Mouse (Mus musculus) intestine, embryonic 16.5 days (tissue): ENCODE results near the gene Tagln2. TPM values are rescaled to one million over a fixed set of nuclear protein-coding genes. Genes with fewer than 3 reads are reported as not detected.

Experiments
- ATAC-seq: fragments of 200-750 bp; cut with Nextera tagmentation; 2 replicates; pipeline ENCODE4 v1.8.0; 2017; ENCODE audit warnings: moderate TSS enrichment, moderate library complexity
- H3K27ac ChIP-seq: fragments of 300-500 bp; sonication (generic); 2 replicates; pipeline ENCODE4 v1.5.1; 2014; ENCODE audit warnings: mild to moderate bottlenecking, low read length
- H3K27me3 ChIP-seq: fragments of 300-500 bp; sonication (generic); replicated peaks from 2 replicates; pipeline ENCODE4 v1.6.1; 2014; ENCODE audit warnings: low read length, control low read depth, mixed read lengths; ENCODE audit not compliant: control insufficient read depth, insufficient read depth
- H3K36me3 ChIP-seq: fragments of 300-500 bp; sonication (generic); 2 replicates; pipeline ENCODE4 v1.6.1; 2014; ENCODE audit warnings: low read length, control low read depth; ENCODE audit not compliant: control insufficient read depth, insufficient read depth
- H3K4me1 ChIP-seq: fragments of 300-500 bp; sonication (generic); 2 replicates; pipeline ENCODE4 v1.6.1; 2014; ENCODE audit warnings: low read length, control low read depth, mixed read lengths; ENCODE audit not compliant: control insufficient read depth, insufficient read depth
- H3K4me2 ChIP-seq: fragments of 300-500 bp; sonication (generic); 2 replicates; pipeline ENCODE4 v1.6.1; 2014; ENCODE audit warnings: low read depth, low read length, control low read depth
- H3K4me3 ChIP-seq: fragments of 300-500 bp; sonication (generic); 2 replicates; pipeline ENCODE4 v1.5.1; 2014; ENCODE audit warnings: mild to moderate bottlenecking, low read length
- H3K9ac ChIP-seq: fragments of 300-500 bp; sonication (generic); 2 replicates; pipeline ENCODE4 v1.6.1; 2014; ENCODE audit warnings: low read depth, low read length
- H3K9me3 ChIP-seq: fragments of 300-500 bp; sonication (generic); 2 replicates; pipeline ENCODE4 v1.6.1; 2016; ENCODE audit warnings: low read length, control low read depth; ENCODE audit not compliant: control insufficient read depth
- WGBS: fragments of 180-500 bp; shearing (Covaris S2); extraction: QIAGEN DNeasy Blood & Tissue Kit; methylation state at CpG from one replicate; pipeline ENCODE4 v1.1.7; 2014; 5-methylcytosine and 5-hydroxymethylcytosine counted together
- polyA plus RNA-seq: library from polyadenylated mRNA; unstranded; fragments of >200 nt; fragmentation: Nextera tagmentation; extraction: Ambion mirVana; gene quantifications from 2 replicates; pipeline ENCODE4 v1.2.1, GENCODE M21; 2015

Gene Tagln2
- polyA plus RNA-seq, 1 experiment from 2014 or later = 470 TPM

DNA sequence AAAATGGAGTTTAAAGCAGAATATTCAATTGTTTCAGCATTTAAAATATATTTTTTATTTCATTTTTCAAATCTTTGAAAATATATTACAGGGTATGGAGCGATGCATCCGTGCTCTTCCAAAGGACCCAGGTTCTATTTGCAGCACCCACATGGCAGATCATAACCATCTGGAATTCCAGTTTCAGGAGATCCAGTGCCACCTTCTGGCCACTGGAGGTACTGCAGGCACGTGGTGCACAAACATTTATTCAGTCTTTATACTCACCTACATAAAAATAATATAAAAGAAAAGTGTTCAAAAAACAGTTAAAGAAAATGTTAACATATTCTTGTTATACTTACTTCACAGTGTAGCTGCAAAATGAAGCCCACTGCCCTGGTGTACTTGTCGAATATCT, 18.2 kb downstream of the Tagln2 start:
- ATAC-seq = no peak

DNA sequence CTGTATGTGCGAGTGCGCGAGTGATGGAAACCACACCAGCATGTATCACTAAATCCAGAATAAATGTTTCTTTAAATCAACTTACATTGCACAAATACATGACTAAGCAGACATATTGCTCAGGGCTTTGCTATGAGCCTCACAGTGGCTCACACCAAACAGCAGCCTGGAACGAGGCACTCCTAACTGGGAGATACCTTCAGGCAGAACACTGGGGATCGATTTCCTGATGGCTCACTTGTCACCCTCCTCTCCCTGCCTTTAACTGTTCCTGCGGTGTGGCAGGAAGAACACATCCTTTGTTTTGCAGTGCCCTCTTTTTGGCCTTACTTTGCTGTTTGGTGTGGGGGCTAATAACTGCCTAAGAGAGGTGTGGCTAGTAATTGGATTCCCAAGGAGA, 19.8 kb downstream of the Tagln2 start:
- no peak for ATAC-seq
- peak overlapping the region; percentile 15; the same call in 1 of the 2 replicates for H3K27ac ChIP-seq

More for the DNA sequence above, 18.2 kb downstream of the Tagln2 start:
- WGBS = 77% methylated on average over 4 of the region's 4 CpGs
- H3K9me3 ChIP-seq = no peaks in the 10 kb centered on the region
- no peaks in the 10 kb centered on the region for H3K27me3 ChIP-seq
- no peak overlapping the region for H3K4me2 ChIP-seq
- H3K36me3 ChIP-seq = no peaks in the 10 kb centered on the region
- H3K4me1 ChIP-seq = peaks cover 31% of the 10 kb centered on the region
- H3K27ac ChIP-seq = no peak overlapping the region
- no peak overlapping the region for H3K4me3 ChIP-seq
- no peak overlapping the region for H3K9ac ChIP-seq

DNA sequence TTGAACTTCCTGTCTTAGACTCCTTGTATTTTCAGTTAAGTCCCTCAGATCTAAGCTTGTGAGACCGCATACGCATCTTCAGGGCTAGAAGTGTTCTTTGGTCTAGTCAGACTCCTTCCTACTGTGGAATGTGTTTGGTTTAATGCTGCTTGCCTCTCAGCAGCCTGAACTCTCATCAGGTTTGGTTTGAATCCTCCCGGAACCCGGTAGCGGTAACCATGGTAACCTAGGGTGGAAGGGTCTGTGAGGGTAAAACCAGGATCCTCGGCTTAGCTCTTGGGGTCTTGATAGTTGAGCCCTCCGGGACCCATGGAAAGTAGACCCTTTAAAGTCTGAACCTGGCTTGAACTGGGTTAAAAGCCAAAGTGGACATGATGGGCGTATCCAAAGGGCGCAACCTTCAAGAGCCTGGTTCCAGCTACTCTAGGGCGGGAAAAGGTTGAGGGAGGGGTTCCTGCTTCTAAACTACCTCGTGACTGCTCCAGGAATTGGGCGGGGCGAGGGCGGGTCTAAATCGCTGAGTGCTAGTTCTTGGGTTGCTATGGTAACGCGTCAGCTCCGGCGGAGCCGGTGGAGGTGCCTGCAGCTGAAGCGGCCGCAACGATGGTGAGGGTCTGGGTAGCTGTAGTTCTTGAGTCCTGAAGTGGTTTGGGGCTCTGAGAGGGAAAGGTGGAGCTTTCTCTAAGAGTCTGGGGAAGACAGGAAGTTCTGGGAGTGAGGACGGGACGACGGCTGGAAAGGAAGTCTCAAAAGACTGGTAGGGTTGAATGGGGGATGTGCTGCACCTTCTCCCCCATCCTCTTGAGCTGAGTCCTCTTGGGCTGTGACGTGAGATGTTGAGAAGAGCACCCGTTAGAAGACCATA, 21.0 kb downstream of the Tagln2 start, which contains the start of gene Cfap45:
Cfap45 (plus strand) TSS at position 226 of the 865 bp plus-strand sequence.
- Histone ChIP-seq H3K27ac (peak within 1 kb of the TSS; percentile 15; the same call in 1 of the 2 replicates), H3K9ac (peak within 1 kb of the TSS; percentile 49)

More for the DNA sequence above, 19.8 kb downstream of the Tagln2 start:
- H3K27me3 ChIP-seq = no peaks in the 10 kb centered on the region
- no peaks in the 10 kb centered on the region for H3K9me3 ChIP-seq
- no peak overlapping the region for H3K4me3 ChIP-seq
- no peak overlapping the region for H3K4me2 ChIP-seq
- H3K9ac ChIP-seq = 0 out of 2 replicates have a peak overlapping the region, but pooled peaks have one; percentile 14
- 53% methylated on average over 6 of the region's 6 CpGs for WGBS
- H3K36me3 ChIP-seq = no peaks in the 10 kb centered on the region
- H3K4me1 ChIP-seq = peaks cover 21% of the 10 kb centered on the region

DNA sequence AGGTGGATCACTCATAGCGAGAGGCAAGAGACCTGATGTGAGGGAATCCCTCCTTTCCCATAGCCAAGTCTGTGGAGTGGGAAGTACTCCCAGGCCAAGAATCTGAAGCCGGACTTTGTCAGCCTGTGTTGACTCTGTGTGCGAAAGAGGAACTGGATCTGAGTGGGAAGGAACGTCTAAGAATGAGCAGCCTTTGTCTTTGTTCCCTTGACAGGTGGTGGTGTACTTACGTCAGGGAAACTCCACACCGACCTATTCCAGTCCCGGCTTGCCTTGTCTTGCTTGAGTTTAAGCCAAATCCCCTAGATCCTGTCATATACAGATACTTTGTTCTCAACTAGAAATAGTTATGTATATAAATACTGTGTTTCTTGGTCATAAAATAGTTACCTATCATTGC, 22.7 kb downstream of the Tagln2 start:
- H3K36me3 ChIP-seq = no peaks in the 10 kb centered on the region
- H3K4me1 ChIP-seq = peaks cover 21% of the 10 kb centered on the region
- no peak overlapping the region for H3K4me3 ChIP-seq
- H3K4me2 ChIP-seq = no peak overlapping the region
- no peak overlapping the region for H3K27ac ChIP-seq
- no peaks in the 10 kb centered on the region for H3K27me3 ChIP-seq
- WGBS = 64% methylated on average over 7 of the region's 7 CpGs
- no peak overlapping the region for H3K9ac ChIP-seq
- ATAC-seq = no peak
- H3K9me3 ChIP-seq = no peaks in the 10 kb centered on the region

More for the DNA sequence above, 21.0 kb downstream of the Tagln2 start, which contains the start of gene Cfap45:
- Histone ChIP-seq H3K4me3 (peak within 1 kb of the TSS; percentile 47), H3K36me3 (no peaks in the 10 kb centered on the region), H3K9me3 (no peaks in the 10 kb centered on the region), H3K4me2 (peak within 1 kb of the TSS; percentile 66), H3K4me1 (peaks cover 21% of the 10 kb centered on the region), H3K27me3 (no peaks in the 10 kb centered on the region)
- peak; percentile 85 for ATAC-seq
- 4% methylated on average over 28 of the region's 28 CpGs for WGBS

DNA sequence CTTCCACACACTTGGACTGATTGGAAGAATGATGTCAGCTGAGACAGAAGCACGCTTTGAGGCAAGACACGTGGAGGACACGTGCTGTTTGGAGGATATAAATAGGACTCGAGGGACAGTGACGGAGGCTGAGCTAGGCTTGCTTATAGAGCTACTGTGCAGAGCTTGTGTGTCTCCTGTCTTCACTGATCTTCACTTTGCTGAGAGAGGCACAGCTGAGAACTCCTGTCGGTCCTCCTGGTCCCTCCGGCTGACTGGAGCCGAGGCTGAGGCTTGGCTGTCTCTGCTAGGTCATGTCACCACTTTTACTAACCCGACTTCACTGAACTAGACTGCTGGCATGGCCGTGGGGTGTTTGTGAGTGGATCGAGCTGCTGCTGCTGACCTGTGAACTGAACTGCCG, 23.9 kb downstream of the Tagln2 start:
- no peak for ATAC-seq
- WGBS = 63% methylated on average over 12 of the region's 12 CpGs
- H3K4me3 ChIP-seq = no peak overlapping the region
- H3K27me3 ChIP-seq = no peaks in the 10 kb centered on the region
- H3K27ac ChIP-seq = no peak overlapping the region
- H3K4me2 ChIP-seq = no peak overlapping the region
- H3K9me3 ChIP-seq = no peaks in the 10 kb centered on the region
- H3K36me3 ChIP-seq = no peaks in the 10 kb centered on the region
- peaks cover 21% of the 10 kb centered on the region for H3K4me1 ChIP-seq
- no peak overlapping the region for H3K9ac ChIP-seq

DNA sequence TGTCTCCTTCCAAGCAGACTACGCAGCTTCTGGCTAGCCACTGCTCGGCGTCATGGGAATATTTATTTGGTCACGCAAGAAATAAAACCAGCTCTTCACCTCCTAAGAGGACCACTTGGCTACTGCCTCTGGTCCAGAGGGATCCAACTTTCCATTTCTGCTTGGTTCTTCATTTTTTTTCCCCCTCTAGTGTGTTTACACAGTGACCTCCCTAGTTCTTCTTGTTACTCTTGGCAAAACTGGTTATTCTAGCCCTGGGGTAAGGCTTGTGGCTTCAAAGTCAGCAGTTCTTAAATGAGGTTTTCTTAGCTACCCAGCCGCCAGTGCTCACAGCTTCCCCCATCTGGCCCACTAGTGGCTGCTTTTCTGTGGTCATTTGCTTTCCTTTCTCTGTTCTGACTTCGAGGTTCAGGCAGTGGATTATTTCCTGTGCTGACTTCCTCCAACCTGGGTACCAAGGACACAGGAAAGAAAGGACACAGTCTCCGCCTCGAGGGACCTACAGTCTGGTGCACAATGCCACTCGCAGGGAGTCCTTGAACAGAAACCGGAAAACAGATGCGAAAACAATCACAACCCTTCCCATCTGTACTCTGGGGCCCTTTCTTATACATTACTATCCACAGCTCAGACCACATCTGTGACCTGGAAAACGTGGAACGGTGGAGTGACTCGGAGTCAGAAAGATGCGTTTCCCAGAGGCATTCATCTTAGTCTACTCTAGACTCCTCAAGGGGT, 25.3 kb downstream of the Tagln2 start:
- 35% methylated on average over 15 of the region's 15 CpGs for WGBS
- peak overlapping the region; percentile 68; the same call in 1 of the 2 replicates for H3K27ac ChIP-seq
- no peaks in the 10 kb centered on the region for H3K36me3 ChIP-seq
- H3K4me1 ChIP-seq = peaks cover 16% of the 10 kb centered on the region
- peak overlapping the region; percentile 30 for H3K9ac ChIP-seq
- H3K27me3 ChIP-seq = no peaks in the 10 kb centered on the region
- H3K4me3 ChIP-seq = no peak overlapping the region
- no peaks in the 10 kb centered on the region for H3K9me3 ChIP-seq
- peak; percentile 26 for ATAC-seq
- H3K4me2 ChIP-seq = peak overlapping the region; percentile 30; the same call in 1 of the 2 replicates

DNA sequence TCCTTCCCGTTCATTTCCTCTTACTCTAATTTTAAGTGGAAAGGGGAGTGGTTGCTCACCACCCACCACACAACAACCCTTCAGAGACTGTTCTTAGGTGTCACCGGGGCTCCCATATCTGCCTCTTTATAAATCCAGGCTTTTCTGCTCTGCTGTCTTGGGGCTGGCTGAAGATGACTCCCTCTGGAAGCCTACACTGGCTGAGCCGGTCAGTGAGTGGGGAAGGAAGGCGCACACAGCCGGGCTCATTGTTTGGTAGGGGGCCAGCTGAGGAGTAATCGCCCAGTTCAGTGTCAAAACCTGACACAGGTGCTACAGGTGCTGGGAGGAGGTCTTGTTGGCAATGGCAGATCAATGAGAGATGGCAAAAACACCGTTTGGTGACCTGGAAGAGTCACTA, 26.1 kb downstream of the Tagln2 start:
- Histone ChIP-seq H3K27ac (peak overlapping the region; percentile 33; the same call in 1 of the 2 replicates), H3K4me3 (no peak overlapping the region), H3K4me1 (peaks cover 15% of the 10 kb centered on the region), H3K9ac (no peak overlapping the region), H3K9me3 (no peaks in the 10 kb centered on the region), H3K4me2 (no peak overlapping the region), H3K27me3 (no peaks in the 10 kb centered on the region), H3K36me3 (no peaks in the 10 kb centered on the region)
- ATAC-seq = no peak
- 66% methylated on average over 7 of the region's 7 CpGs for WGBS

DNA sequence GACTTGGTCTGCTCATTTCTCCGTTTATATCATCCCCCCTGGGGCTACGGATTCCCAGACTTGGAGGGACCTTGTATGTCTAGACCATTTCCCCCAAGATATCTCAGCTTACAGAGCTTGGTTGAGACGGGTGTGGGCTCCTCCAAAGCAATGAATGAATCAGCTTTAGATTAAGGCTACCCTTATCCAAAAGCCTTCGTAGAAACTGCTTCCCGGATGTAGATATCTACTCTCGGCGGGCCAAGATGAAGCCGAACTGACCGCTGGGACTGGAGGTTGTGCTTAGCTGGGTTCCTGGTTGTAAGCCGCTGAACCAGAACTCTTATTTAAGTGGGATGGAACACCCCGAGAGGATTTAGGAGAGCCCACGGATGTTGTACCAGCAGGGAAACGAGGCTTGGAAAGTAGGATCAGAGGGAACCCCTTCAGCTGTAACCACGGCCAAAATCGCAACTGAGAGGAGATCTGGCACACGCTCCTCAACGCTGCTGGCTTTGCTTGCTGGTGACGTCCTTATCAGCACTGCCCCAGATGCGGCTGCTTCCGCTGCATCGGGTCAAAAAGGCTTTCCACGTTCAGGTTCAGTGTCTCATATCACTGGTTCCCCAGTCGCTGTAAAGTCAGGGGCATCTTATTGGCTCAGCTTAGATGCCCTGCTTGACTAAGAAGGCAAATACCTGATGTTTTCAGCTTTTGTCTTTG, 26.7 kb downstream of the Tagln2 start:
- Histone ChIP-seq H3K9me3 (no peaks in the 10 kb centered on the region), H3K27me3 (no peaks in the 10 kb centered on the region), H3K4me1 (peaks cover 12% of the 10 kb centered on the region), H3K4me3 (no peak overlapping the region), H3K36me3 (no peaks in the 10 kb centered on the region), H3K27ac (no peak overlapping the region), H3K9ac (no peak overlapping the region), H3K4me2 (no peak overlapping the region)
- ATAC-seq = no peak
- 64% methylated on average over 23 of the region's 23 CpGs for WGBS

DNA sequence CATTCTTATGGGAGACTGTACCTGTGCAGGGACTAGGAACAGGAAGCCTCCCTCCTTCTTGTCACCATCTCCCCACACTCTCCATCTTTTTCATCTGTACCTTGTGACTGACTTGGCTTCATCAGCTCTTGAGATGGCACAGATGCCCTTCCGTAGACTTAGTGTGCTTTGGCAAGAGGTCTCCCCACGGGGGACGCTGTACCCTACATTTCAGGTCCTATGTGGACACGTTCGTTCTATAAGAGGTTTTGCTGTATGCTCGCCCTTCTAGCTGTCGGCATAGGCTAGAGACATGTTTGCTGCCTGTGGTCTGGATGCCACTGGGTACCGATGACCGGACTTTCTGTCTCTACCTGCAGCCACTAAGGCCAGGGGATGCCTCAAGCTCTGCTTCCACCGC, 27.6 kb downstream of the Tagln2 start:
- Histone ChIP-seq H3K36me3 (no peaks in the 10 kb centered on the region), H3K9ac (no peak overlapping the region)

More for the DNA sequence above, 27.6 kb downstream of the Tagln2 start:
- no peak for ATAC-seq
- Histone ChIP-seq H3K9me3 (no peaks in the 10 kb centered on the region), H3K4me1 (peaks cover 12% of the 10 kb centered on the region), H3K4me2 (no peak overlapping the region), H3K27ac (no peak overlapping the region), H3K4me3 (no peak overlapping the region), H3K27me3 (no peaks in the 10 kb centered on the region)
- WGBS = 95% methylated on average over 10 of the region's 10 CpGs
